Mouse (Mus musculus) urinary bladder, postnatal 14 days (tissue): Measurements from ENCODE around the gene Gm49673.
"Not testable (repeated sequence)": the region's sequence is repeated elsewhere in the genome, so short reads cannot be mapped to it uniquely, and the experiment has no call there.

Experiments used
- DNase-seq: peaks from one replicate; pipeline ENCODE4 v3.0.0; 2021; ENCODE audit warnings: low spot score

Gm49673 gene

GRCm38 (mm10) chr17:8130849-8131248 lies 16.7 kb downstream of the Gm49673 start:
- not testable (repeated sequence) for DNase-seq

- DNase-seq, result not testable (repeated sequence)
These were observed 18.0 kb downstream of the Gm49673 start for GRCm38 (mm10) chr17:8129578-8129977.

GRCm38 (mm10) chr17:8128326-8128993 lies 19.1 kb downstream of the Gm49673 start:
- DNase-seq, result not testable (repeated sequence)

- DNase-seq, result not testable (repeated sequence)
These were observed 23.0 kb downstream of the Gm49673 start for GRCm38 (mm10) chr17:8124586-8124985.

- DNase-seq, result not testable (repeated sequence)
These were observed 24.6 kb downstream of the Gm49673 start for GRCm38 (mm10) chr17:8122974-8123373.

- DNase-seq, result not testable (repeated sequence)
These were observed 30.7 kb downstream of the Gm49673 start for GRCm38 (mm10) chr17:8116928-8117327.

GRCm38 (mm10) chr17:8116378-8116777 lies 31.2 kb downstream of the Gm49673 start:
- DNase-seq, result not testable (repeated sequence)

GRCm38 (mm10) chr17:8112199-8112598 lies 35.4 kb downstream of the Gm49673 start:
- DNase-seq, result not testable (repeated sequence)

GRCm38 (mm10) chr17:8101297-8101609 lies 46.3 kb downstream of the Gm49673 start:
- not testable (repeated sequence) for DNase-seq

GRCm38 (mm10) chr17:8100405-8101296 lies 46.9 kb downstream of the Gm49673 start:
- not testable (repeated sequence) for DNase-seq

- DNase-seq, result not testable (repeated sequence)
These were observed 51.4 kb downstream of the Gm49673 start for GRCm38 (mm10) chr17:8096199-8096598.

- not testable (repeated sequence) for DNase-seq
These were observed 51.9 kb downstream of the Gm49673 start for GRCm38 (mm10) chr17:8095653-8096052.

GRCm38 (mm10) chr17:8092537-8093526 lies 54.8 kb downstream of the Gm49673 start:
- DNase-seq, result not testable (repeated sequence)

GRCm38 (mm10) chr17:8091320-8091719 lies 56.3 kb downstream of the Gm49673 start:
- DNase-seq, result not testable (repeated sequence)

- DNase-seq, result not testable (repeated sequence)
These were observed 77.7 kb downstream of the Gm49673 start for GRCm38 (mm10) chr17:8069847-8070246.

- DNase-seq, result not testable (repeated sequence)
These were observed 90.9 kb downstream of the Gm49673 start for GRCm38 (mm10) chr17:8056637-8057138.

- not testable (repeated sequence) for DNase-seq
These were observed 91.5 kb downstream of the Gm49673 start for GRCm38 (mm10) chr17:8055919-8056589.

GRCm38 (mm10) chr17:8051247-8051646 lies 96.3 kb downstream of the Gm49673 start:
- peak; percentile 83 for DNase-seq

GRCm38 (mm10) chr17:8050218-8050617 lies 97.4 kb downstream of the Gm49673 start:
- not testable (repeated sequence) for DNase-seq

- DNase-seq, result peak; percentile 61
These were observed 101.4 kb downstream of the Gm49673 start for GRCm38 (mm10) chr17:8046178-8046577.

- DNase-seq, result not testable (repeated sequence)
These were observed 106.4 kb downstream of the Gm49673 start for GRCm38 (mm10) chr17:8041197-8041596.
